Mouse (Mus musculus) CH12.LX (cell line): ENCODE measurements around the gene Sgo2b.

ENCODE experiments used
- CHD1 ChIP-seq: IDR thresholded peaks from 2 replicates; pipeline ENCODE4 v1.6.1; 2012; ENCODE audit warnings: low read depth, low read length, improper control_type of control experiment, inconsistent platforms
- CTCF ChIP-seq, 2 experiments: IDR thresholded peaks in 1 of 2; conservative IDR thresholded peaks in 1 of 2; 2 replicates each; pipeline ENCODE4 v1.5.1; 2011 to 2012; ENCODE audit warnings: low read depth in 2 of 2, low read length in 2 of 2, improper control_type of control experiment in 1 of 2, inconsistent platforms in 1 of 2, mild to moderate bottlenecking in 1 of 2, moderate library complexity in 1 of 2
- EP300 ChIP-seq: IDR thresholded peaks from 2 replicates; pipeline ENCODE4 v1.6.1; 2011; ENCODE audit warnings: low read length, improper control_type of control experiment
- MAX ChIP-seq: IDR thresholded peaks from 2 replicates; pipeline ENCODE4 v1.6.1; 2011; ENCODE audit warnings: low read length, improper control_type of control experiment
- POLR2A ChIP-seq: IDR thresholded peaks from 2 replicates; pipeline ENCODE4 v1.6.1; 2011; ENCODE audit warnings: low read depth, mild to moderate bottlenecking, improper control_type of control experiment, low read length
- RCOR1 ChIP-seq: conservative IDR thresholded peaks from 2 replicates; pipeline ENCODE4 v1.6.1; 2012; ENCODE audit warnings: low read depth, mild to moderate bottlenecking, inconsistent platforms, low read length, improper control_type of control experiment
- TBP ChIP-seq: conservative IDR thresholded peaks from 2 replicates; pipeline ENCODE4 v1.6.1; 2011; ENCODE audit warnings: low read depth, low read length, improper control_type of control experiment
- TCF12 ChIP-seq: IDR thresholded peaks from 2 replicates; pipeline ENCODE4 v1.6.1; 2014; ENCODE audit warnings: low read depth, mild to moderate bottlenecking, inconsistent platforms, low read length, improper control_type of control experiment
- UBTF ChIP-seq: IDR thresholded peaks from 2 replicates; pipeline ENCODE4 v1.6.1; 2012; ENCODE audit warnings: low read depth, mild to moderate bottlenecking, inconsistent platforms, low read length, improper control_type of control experiment, moderate library complexity
- USF1 ChIP-seq: IDR thresholded peaks from 2 replicates; pipeline ENCODE4 v1.6.1; 2014; ENCODE audit warnings: low read depth, mild to moderate bottlenecking, inconsistent platforms, low read length, improper control_type of control experiment
- USF2 ChIP-seq: conservative IDR thresholded peaks from 2 replicates; pipeline ENCODE4 v1.6.1; 2011; ENCODE audit warnings: low read depth, low read length, improper control_type of control experiment
- ZC3H11A ChIP-seq: IDR thresholded peaks from 2 replicates; pipeline ENCODE4 v1.6.1; 2012; ENCODE audit warnings: low read depth, mild to moderate bottlenecking, inconsistent platforms, low read length, improper control_type of control experiment
- ZNF384 ChIP-seq: IDR thresholded peaks from 2 replicates; pipeline ENCODE4 v1.6.1; 2012; ENCODE audit warnings: low read depth, low read length, improper control_type of control experiment, inconsistent platforms

- TF ChIP-seq TCF12, result no peak
- TF ChIP-seq CTCF (conservative IDR thresholded peaks at IDR 0.05 in 1 of 2, IDR thresholded peaks at IDR 0.05 in 1 of 2; ENCODE audit: low read depth in 2 of 2, low read length in 2 of 2), result no peak
- no peak for TF ChIP-seq ZC3H11A
- no peak for TF ChIP-seq ZNF384
- TF ChIP-seq EP300, result no peak
- TF ChIP-seq POLR2A, result no peak
- TF ChIP-seq TBP, result no peak
- no peak for TF ChIP-seq MAX
- TF ChIP-seq USF2, result no peak
- TF ChIP-seq RCOR1, result no peak
- no peak for TF ChIP-seq UBTF
- no peak for TF ChIP-seq USF1
- no peak for TF ChIP-seq CHD1
Measured at GRCm38 (mm10) chr8:63961032-63961785, 9.2 kb upstream of the Sgo2b start.
